Mouse (Mus musculus) bone marrow, adult 2 months (tissue): ENCODE data around the gene Far2.

Source experiments
- CTCF ChIP-seq: fragments of 200-500 bp; IDR thresholded peaks from 2 replicates; pipeline ENCODE4 v1.5.1; 2011; ENCODE audit warnings: low read length, control low read depth; ENCODE audit not compliant: control insufficient read depth, insufficient read depth
- POLR2A ChIP-seq: fragments of 200-500 bp; IDR thresholded peaks from 2 replicates; pipeline ENCODE4 v1.6.1; 2011; ENCODE audit warnings: low read depth, mild to moderate bottlenecking, control low read depth, low read length, borderline replicate concordance; ENCODE audit not compliant: control insufficient read depth

- TF ChIP-seq CTCF (no peak), POLR2A (no peak)
These were observed 58.7 kb downstream of the Far2 start for GRCm38 (mm10) chr6:148105722-148106268.
